Mouse (Mus musculus) kidney, postnatal 36 days (tissue): ENCODE measurements around the gene Mast3.
"Not testable (repeated sequence)": the region's sequence is repeated elsewhere in the genome, so short reads cannot be mapped to it uniquely, and the experiment has no call there.

Source experiments
- DNase-seq, 2 experiments: peaks; one replicate each; pipeline ENCODE4 v3.0.0; 2021 to 2022; ENCODE audit warnings: mixed read lengths in 2 of 2

Mast3 gene

GRCm38 (mm10) chr8:70833520-70833919 lies 28.7 kb upstream of the Mast3 start:
- DNase-seq: peak; percentile 78 to 86

GRCm38 (mm10) chr8:70833018-70833482 lies 28.2 kb upstream of the Mast3 start:
- peak; percentile 53 to 69 for DNase-seq

- peak; percentile 27 to 37 for DNase-seq
Measured at GRCm38 (mm10) chr8:70832371-70832770, 27.5 kb upstream of the Mast3 start.

- no peak for DNase-seq
Measured at GRCm38 (mm10) chr8:70831517-70831916, 26.7 kb upstream of the Mast3 start.

GRCm38 (mm10) chr8:70827796-70828195 lies 22.9 kb upstream of the Mast3 start:
- DNase-seq: no peak

GRCm38 (mm10) chr8:70827010-70827409 lies 22.2 kb upstream of the Mast3 start:
- no peak for DNase-seq

GRCm38 (mm10) chr8:70825816-70826215 lies 21.0 kb upstream of the Mast3 start:
- no peak for DNase-seq

- no peak for DNase-seq
Measured at GRCm38 (mm10) chr8:70823802-70824201, 18.9 kb upstream of the Mast3 start.

GRCm38 (mm10) chr8:70822594-70822993 lies 17.7 kb upstream of the Mast3 start:
- DNase-seq: not testable (repeated sequence)

- no peak for DNase-seq
Measured at GRCm38 (mm10) chr8:70821992-70822391, 17.1 kb upstream of the Mast3 start.

- DNase-seq: peak; percentile 71 to 87
Measured at GRCm38 (mm10) chr8:70821399-70821962, 16.6 kb upstream of the Mast3 start.

- DNase-seq: peak; percentile 84 to 85
Measured at GRCm38 (mm10) chr8:70820101-70820935, 15.5 kb upstream of the Mast3 start.

- peak; percentile 61 to 85 for DNase-seq
Measured at GRCm38 (mm10) chr8:70816679-70817078, 11.8 kb upstream of the Mast3 start.

- DNase-seq: no peak
Measured at GRCm38 (mm10) chr8:70812885-70813284, 8.0 kb upstream of the Mast3 start.

- DNase-seq: no peak
Measured at GRCm38 (mm10) chr8:70812055-70812454, 7.2 kb upstream of the Mast3 start.

GRCm38 (mm10) chr8:70810962-70811680 lies 6.3 kb upstream of the Mast3 start:
- no peak for DNase-seq

GRCm38 (mm10) chr8:70808955-70809701 lies 4.3 kb upstream of the Mast3 start:
- DNase-seq: no peak

- DNase-seq: no peak
Measured at GRCm38 (mm10) chr8:70808239-70808638, 3.4 kb upstream of the Mast3 start, which contains the start of gene Il12rb1. Il12rb1 (plus strand) TSS chr8:70808449.

- no peak for DNase-seq
Measured at GRCm38 (mm10) chr8:70807304-70807703, 2.5 kb upstream of the Mast3 start.

- peak in 1 of 2 experiments; percentile 41 for DNase-seq
Measured at GRCm38 (mm10) chr8:70806541-70806940, 1.7 kb upstream of the Mast3 start.

GRCm38 (mm10) chr8:70803761-70804480 lies 933 bp downstream of the Mast3 start:
- DNase-seq: peak in 1 of 2 experiments; percentile 58
